Mouse (Mus musculus) hindbrain, embryonic 16.5 days (tissue): ENCODE results near the gene Dnaaf3. TPM values are rescaled to one million over a fixed set of nuclear protein-coding genes. Genes with fewer than 3 reads are reported as not detected.
"Not testable (repeated sequence)": the region's sequence is repeated elsewhere in the genome, so short reads cannot be mapped to it uniquely, and the experiment has no call there.

ENCODE experiments used
- ATAC-seq: fragments of 200-750 bp; cut with Nextera tagmentation; 2 replicates; pipeline ENCODE4 v1.8.0; 2017; ENCODE audit warnings: moderate TSS enrichment, moderate library complexity
- H3K27ac ChIP-seq: fragments of 300-500 bp; sonication (generic); 2 replicates; pipeline ENCODE4 v1.5.1; 2014; ENCODE audit warnings: low read depth, mild to moderate bottlenecking, control low read depth, low read length, moderate library complexity
- H3K27me3 ChIP-seq: fragments of 300-500 bp; sonication (generic); replicated peaks from 2 replicates; pipeline ENCODE4 v1.6.1; 2014; ENCODE audit warnings: low read length; ENCODE audit not compliant: control insufficient read depth, insufficient read depth
- H3K36me3 ChIP-seq: fragments of 300-500 bp; sonication (generic); 2 replicates; pipeline ENCODE4 v1.6.1; 2014; ENCODE audit warnings: mild to moderate bottlenecking, low read length, moderate library complexity, mixed read lengths; ENCODE audit not compliant: control insufficient read depth, insufficient read depth
- H3K4me1 ChIP-seq: fragments of 300-500 bp; sonication (generic); 2 replicates; pipeline ENCODE4 v1.6.1; 2014; ENCODE audit warnings: low read depth, low read length; ENCODE audit not compliant: control insufficient read depth, insufficient read depth
- H3K4me2 ChIP-seq: fragments of 300-500 bp; sonication (generic); 2 replicates; pipeline ENCODE4 v1.6.1; 2014; ENCODE audit warnings: mild to moderate bottlenecking, low read length, control low read depth, moderate library complexity
- H3K4me3 ChIP-seq: fragments of 300-500 bp; sonication (generic); 2 replicates; pipeline ENCODE4 v1.5.1; 2014; ENCODE audit warnings: mild to moderate bottlenecking, low read length, control low read depth, moderate library complexity
- H3K9ac ChIP-seq: fragments of 300-500 bp; sonication (generic); 2 replicates; pipeline ENCODE4 v1.6.1; 2014; ENCODE audit warnings: low read depth, mild to moderate bottlenecking, control low read depth, low read length, moderate library complexity
- H3K9me3 ChIP-seq: fragments of 300-500 bp; sonication (generic); 2 replicates; pipeline ENCODE4 v1.6.1; 2014; ENCODE audit warnings: mild to moderate bottlenecking, low read length, moderate library complexity; ENCODE audit not compliant: control insufficient read depth
- WGBS: fragments of 180-500 bp; shearing (Covaris S2); extraction: QIAGEN DNeasy Blood & Tissue Kit; methylation state at CpG from one replicate; pipeline ENCODE4 v1.1.7; 2014; 5-methylcytosine and 5-hydroxymethylcytosine counted together
- polyA plus RNA-seq: library from polyadenylated mRNA; unstranded; fragments of >200 nt; fragmentation: Nextera tagmentation; extraction: Ambion mirVana; gene quantifications from 2 replicates; pipeline ENCODE4 v1.2.1, GENCODE M21; 2015

The Dnaaf3 gene
- polyA plus RNA-seq, 1 experiment from 2014 or later, result 2.8 TPM

DNA sequence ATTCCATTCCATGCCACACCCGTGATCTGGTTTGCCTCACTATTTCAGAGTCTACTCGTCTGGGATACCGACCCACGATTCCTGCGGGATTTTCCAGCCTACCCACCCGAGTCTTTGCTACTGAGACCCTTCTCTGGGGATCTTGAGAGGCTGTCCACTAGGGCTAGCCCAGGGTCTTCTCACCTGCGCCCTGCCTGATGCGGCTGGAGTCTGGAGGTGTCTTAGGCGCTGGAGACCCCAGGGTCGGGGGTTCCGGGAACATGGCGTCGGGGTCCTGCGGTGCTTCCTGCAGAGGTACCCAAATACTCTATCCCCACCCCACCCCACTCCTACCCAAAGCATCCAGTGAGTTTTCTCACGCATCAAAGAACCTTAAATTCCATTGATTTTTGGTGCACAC lies 13.8 kb upstream of the Dnaaf3 start:
- Histone ChIP-seq H3K4me1 (peaks cover 9% of the 10 kb centered on the region), H3K27ac (peak overlapping the region; percentile 93), H3K9me3 (peaks cover 3% of the 10 kb centered on the region), H3K27me3 (no peaks in the 10 kb centered on the region), H3K9ac (peak overlapping the region; percentile 77), H3K36me3 (peaks cover 6% of the 10 kb centered on the region; the same call in 1 of the 2 replicates), H3K4me3 (peak overlapping the region; percentile 56), H3K4me2 (peak overlapping the region; percentile 87)
- WGBS, result 66% methylated on average over 15 of the region's 15 CpGs
- ATAC-seq, result peak; percentile 17

DNA sequence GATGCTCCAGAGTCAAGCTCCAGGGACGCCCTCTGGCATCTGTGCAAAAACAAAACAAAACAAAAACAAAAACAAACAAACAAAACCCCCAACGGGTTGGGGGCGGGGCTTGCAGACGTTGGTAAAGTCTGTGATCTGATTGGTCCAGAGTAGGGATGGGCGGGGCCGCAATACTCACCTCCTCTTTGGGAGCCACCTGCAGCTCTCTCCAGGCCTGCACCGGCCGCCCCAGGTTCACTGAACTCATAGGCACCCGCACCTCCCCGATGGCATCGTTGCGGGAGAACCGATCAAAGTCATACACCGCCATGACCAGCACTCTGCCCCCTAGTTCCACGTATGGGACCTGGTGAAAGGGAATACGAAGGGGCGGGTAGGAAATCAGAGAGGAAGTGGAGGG lies 9.8 kb upstream of the Dnaaf3 start:
- Histone ChIP-seq H3K4me1 (peaks cover 9% of the 10 kb centered on the region), H3K9me3 (peaks cover 3% of the 10 kb centered on the region), H3K27me3 (no peaks in the 10 kb centered on the region), H3K36me3 (peaks cover 10% of the 10 kb centered on the region), H3K9ac (no peak overlapping the region), H3K4me2 (no peak overlapping the region), H3K27ac (no peak overlapping the region), H3K4me3 (no peak overlapping the region)
- ATAC-seq, result no peak
- 40% methylated on average over 17 of the region's 17 CpGs for WGBS

DNA sequence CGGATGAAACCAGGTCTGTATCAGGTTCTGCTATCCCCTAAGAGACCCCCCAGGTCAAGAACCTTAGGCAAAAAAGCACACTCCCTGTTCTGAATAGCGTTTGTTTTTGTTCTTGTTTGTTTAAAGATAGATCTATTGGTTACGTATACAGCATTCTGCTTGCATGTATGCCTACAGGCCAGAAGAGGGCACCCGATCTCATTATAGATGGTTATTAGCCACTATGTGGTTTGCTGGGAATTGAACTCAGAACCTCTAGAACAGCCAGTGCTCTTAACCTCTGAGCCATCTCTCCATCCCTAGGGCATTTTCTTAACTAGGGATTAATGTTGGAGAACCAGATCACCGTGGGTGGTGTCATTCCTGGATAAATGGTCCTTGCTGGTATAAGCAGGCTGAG lies 9.1 kb upstream of the Dnaaf3 start:
- Histone ChIP-seq H3K27ac (no peak overlapping the region), H3K4me1 (peaks cover 9% of the 10 kb centered on the region), H3K9ac (no peak overlapping the region), H3K4me3 (no peak overlapping the region), H3K4me2 (no peak overlapping the region), H3K9me3 (peaks cover 3% of the 10 kb centered on the region), H3K36me3 (peaks cover 10% of the 10 kb centered on the region), H3K27me3 (no peaks in the 10 kb centered on the region)
- 70% methylated on average over 5 of the region's 5 CpGs for WGBS
- ATAC-seq, result no peak

DNA sequence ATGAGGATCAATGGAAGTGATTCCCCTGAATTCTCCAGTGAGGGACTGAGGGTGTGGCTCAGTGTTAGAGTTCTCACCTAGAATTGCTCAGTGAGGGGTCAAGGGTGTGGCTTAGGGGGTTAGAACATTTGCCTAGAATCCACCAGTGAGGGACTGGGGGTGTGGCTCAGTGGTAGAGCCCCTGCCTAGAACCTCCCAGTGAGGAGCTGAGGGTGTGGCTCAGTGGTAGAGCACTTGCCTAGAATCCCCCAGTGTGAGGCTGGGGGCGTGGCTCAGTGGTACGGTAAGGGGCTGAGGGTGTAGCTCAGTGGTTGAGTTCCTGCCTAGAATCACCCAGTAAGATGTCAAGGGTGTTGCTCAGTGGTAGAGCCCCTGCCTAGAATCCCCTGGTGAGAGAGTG lies 6.8 kb upstream of the Dnaaf3 start:
- H3K4me1 ChIP-seq, result no peaks in the 10 kb centered on the region

DNA sequence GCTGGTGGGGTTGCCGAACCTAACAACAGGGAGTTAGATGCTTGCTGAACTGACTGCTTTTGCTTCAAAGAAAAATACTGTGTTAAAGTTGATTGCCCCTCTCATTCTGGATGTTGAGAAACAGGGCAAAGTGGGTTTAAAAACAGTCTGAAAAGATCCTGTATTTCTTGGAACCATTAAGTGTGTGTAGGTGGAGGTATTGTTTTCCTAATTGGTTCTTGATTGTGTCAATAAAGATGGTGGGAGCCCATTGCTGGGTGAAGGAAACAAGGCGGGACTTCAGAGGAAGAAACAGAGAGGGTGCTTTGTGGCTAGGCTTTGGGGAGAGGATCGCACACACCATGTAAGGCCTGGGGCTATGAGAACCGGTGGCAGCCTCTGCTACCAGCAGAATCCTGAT lies 4.9 kb upstream of the Dnaaf3 start:
- Histone ChIP-seq H3K27me3 (no peaks in the 10 kb centered on the region), H3K9ac (no peak overlapping the region), H3K4me1 (no peaks in the 10 kb centered on the region), H3K9me3 (no peaks in the 10 kb centered on the region), H3K4me3 (no peak overlapping the region), H3K4me2 (no peak overlapping the region), H3K27ac (no peak overlapping the region), H3K36me3 (peaks cover 7% of the 10 kb centered on the region)
- 63% methylated on average over 4 of the region's 4 CpGs for WGBS
- ATAC-seq, result no peak

More for the DNA sequence above, 6.8 kb upstream of the Dnaaf3 start:
- Histone ChIP-seq H3K9me3 (peaks cover 3% of the 10 kb centered on the region), H3K4me3 (no peak overlapping the region), H3K27me3 (no peaks in the 10 kb centered on the region), H3K9ac (no peak overlapping the region), H3K4me2 (no peak overlapping the region), H3K36me3 (peaks cover 10% of the 10 kb centered on the region), H3K27ac (no peak overlapping the region)
- WGBS, result 80% methylated on average over 2 of the region's 2 CpGs
- no peak for ATAC-seq

DNA sequence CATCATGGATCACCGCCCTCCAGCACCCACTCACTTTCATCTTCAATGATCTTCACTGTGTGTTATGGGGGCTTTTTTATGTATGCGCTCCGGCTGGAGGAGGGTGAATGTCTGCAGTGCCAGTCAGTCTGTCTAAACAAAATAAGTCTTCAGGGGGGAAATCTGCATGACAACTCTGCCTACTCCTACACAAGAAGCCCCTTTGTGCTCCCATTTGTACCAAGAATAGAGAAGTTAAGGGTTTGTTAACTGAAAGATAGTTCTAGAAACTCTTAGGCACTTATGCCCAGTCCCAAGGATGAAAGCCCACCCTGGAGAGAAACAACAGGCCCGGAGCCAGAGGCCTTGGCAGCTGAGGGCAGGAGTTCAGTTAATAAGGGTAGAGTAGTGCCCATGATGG lies 4.1 kb upstream of the Dnaaf3 start:
- Histone ChIP-seq H3K27me3 (peaks cover 2% of the 10 kb centered on the region), H3K4me3 (no peak overlapping the region), H3K9me3 (no peaks in the 10 kb centered on the region), H3K36me3 (peaks cover 4% of the 10 kb centered on the region), H3K27ac (no peak overlapping the region), H3K4me2 (no peak overlapping the region), H3K4me1 (no peaks in the 10 kb centered on the region), H3K9ac (no peak overlapping the region)
- ATAC-seq, result no peak
- 66% methylated on average over 4 of the region's 4 CpGs for WGBS

DNA sequence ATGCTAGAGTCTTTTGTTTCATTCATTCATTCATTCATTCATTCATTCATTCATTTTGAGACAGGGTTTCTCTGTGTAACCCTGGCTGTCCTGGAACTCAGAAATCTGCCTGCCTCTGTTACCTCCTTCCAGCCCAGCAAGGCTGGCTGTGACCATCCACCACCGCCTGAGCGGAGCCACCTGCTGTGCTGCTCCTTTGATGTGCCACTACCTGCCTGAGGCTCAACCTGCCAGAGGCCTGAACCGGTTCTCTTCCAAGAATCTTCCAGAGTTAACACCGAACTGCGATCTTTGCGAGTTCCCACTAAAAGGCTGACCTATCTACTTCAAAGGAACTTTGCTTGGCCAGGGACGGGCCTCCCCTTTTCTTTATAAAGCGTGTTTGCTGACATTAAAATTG lies 2.1 kb downstream of the Dnaaf3 start:
- not testable (repeated sequence) for H3K27ac ChIP-seq, H3K27me3 ChIP-seq, H3K4me2 ChIP-seq, H3K9me3 ChIP-seq, H3K9ac ChIP-seq, H3K36me3 ChIP-seq, ATAC-seq, H3K4me3 ChIP-seq, H3K4me1 ChIP-seq
- whole genome bisulfite sequencing, result 59% methylated on average over 7 of the region's 8 CpGs

DNA sequence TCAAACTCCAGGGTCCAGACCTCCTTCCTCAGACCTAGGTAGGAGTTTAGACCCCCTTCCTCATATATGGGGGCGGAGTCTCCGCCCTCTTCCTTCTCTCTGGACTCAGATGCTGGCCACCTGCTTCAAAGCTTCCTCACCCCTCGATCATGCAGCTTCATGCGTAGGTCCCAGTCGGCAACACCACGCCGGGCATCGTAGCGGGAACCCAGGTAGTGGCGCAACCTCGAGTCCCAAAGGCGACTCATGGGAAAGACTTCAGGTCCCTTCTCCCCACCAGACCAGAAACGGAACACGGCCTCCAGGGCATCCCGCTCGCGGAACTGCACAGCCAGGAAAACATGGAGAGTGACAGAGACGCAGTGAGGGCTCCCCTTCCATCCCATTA lies 5.0 kb downstream of the Dnaaf3 start:
- H3K4me1 ChIP-seq, result peaks cover 3% of the 10 kb centered on the region; the same call in 1 of the 2 replicates
- peak overlapping the region; percentile 7; the same call in 1 of the 2 replicates for H3K4me3 ChIP-seq
- peaks cover 2% of the 10 kb centered on the region for H3K27me3 ChIP-seq
- H3K9ac ChIP-seq, result no peak overlapping the region
- peak; percentile 7; the same call in 1 of the 2 replicates for ATAC-seq
- peak overlapping the region; percentile 69 for H3K4me2 ChIP-seq
- no peaks in the 10 kb centered on the region for H3K36me3 ChIP-seq
- H3K27ac ChIP-seq, result no peak overlapping the region
- no peaks in the 10 kb centered on the region for H3K9me3 ChIP-seq
- 44% methylated on average over 18 of the region's 18 CpGs for WGBS

DNA sequence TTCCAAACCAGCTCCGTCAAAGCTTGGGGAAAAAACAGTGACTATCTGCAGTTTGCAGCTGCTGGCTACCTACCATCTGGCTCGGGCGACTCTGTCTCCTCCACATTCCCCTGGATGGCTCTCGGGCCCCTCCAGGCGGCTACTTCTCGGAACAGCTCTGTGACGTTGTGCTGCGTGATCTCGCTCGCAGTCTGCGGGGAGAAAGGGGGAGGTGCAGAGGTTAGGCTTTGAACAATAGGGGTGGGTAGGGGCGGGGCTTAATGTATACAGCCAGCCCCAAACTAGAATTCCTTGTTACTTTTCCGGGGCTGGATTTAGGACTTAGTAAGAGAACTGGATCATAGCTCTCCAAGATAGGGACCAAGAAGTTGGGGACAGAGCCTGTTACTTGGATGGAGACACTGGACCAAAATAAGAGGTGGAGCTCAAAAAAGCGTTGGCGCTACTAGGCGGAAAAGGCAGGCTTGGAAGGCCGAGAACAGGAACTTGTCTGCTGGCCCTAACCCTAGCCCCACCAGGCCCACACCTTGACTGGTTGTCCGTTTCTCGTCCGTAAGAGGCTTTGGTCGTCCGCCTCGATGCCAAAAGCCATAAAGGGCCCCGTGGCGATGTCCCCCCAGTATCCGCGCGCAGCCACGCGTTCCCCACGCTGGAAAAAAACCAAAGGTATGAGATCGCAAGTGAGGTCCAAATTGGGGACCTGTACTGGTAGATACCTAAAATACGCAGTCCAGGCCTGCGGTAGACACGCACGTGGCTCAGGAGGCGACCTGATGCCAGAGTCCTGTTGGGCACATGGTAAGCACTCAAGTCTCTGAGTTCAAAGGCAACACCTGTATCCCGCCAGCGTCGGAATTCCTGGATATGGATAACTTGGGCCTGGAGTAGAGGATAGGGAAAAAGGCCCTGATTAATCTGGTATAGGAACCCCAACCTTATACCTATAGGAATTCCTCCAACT lies 5.6 kb downstream of the Dnaaf3 start:
- Histone ChIP-seq H3K9me3 (no peaks in the 10 kb centered on the region), H3K27ac (peak overlapping the region; percentile 54), H3K4me2 (peak overlapping the region; percentile 69), H3K36me3 (no peaks in the 10 kb centered on the region), H3K9ac (peak overlapping the region; percentile 60), H3K4me1 (peaks cover 3% of the 10 kb centered on the region; the same call in 1 of the 2 replicates), H3K27me3 (peaks cover 2% of the 10 kb centered on the region), H3K4me3 (peak overlapping the region; percentile 38)
- peak; percentile 96 for ATAC-seq
- 22% methylated on average over 40 of the region's 40 CpGs for WGBS
